Mouse (Mus musculus) neural tube, embryonic 11.5 days (tissue): ENCODE measurements at regions not wholly inside any gene's neighbourhood (a gene's known extent, or its start where the extent isn't known, plus 50 kb on each side); places are given as distances from the start of the nearest gene placed in this dataset.

Experiments
- ATAC-seq: fragments of 200-750 bp; cut with Nextera tagmentation; 2 replicates; pipeline ENCODE4 v1.8.0; 2017; ENCODE audit warnings: moderate number of reproducible peaks, mild to moderate bottlenecking, moderate TSS enrichment, moderate library complexity; ENCODE audit not compliant: insufficient read depth, low FRiP score, low TSS enrichment
- DNase-seq: peaks from one replicate; pipeline ENCODE4 v3.0.0-alpha.2; 2015; ENCODE audit warnings: low spot score
- H3K27ac ChIP-seq: fragments of 300-500 bp; sonication (generic); 2 replicates; pipeline ENCODE4 v1.5.1; 2014; ENCODE audit warnings: low read depth, mild to moderate bottlenecking, low read length
- H3K27me3 ChIP-seq: fragments of 300-500 bp; sonication (generic); 2 replicates; pipeline ENCODE4 v1.6.1; 2014; ENCODE audit warnings: mild to moderate bottlenecking, low read length, mixed read lengths; ENCODE audit not compliant: control insufficient read depth, insufficient read depth
- H3K36me3 ChIP-seq: fragments of 300-500 bp; sonication (generic); 2 replicates; pipeline ENCODE4 v1.6.1; 2014; ENCODE audit warnings: mild to moderate bottlenecking, low read length, moderate library complexity, mixed read lengths; ENCODE audit not compliant: control insufficient read depth, insufficient read depth
- H3K4me1 ChIP-seq: fragments of 300-500 bp; sonication (generic); 2 replicates; pipeline ENCODE4 v1.6.1; 2014; ENCODE audit warnings: low read length, mixed read lengths; ENCODE audit not compliant: control insufficient read depth, insufficient read depth
- H3K4me2 ChIP-seq: fragments of 300-500 bp; sonication (generic); 2 replicates; pipeline ENCODE4 v1.6.1; 2014; ENCODE audit warnings: low read depth, mild to moderate bottlenecking, moderate library complexity
- H3K4me3 ChIP-seq: fragments of 300-500 bp; sonication (generic); 2 replicates; pipeline ENCODE4 v1.5.1; 2014; ENCODE audit warnings: low read depth, low read length
- H3K9ac ChIP-seq: fragments of 300-500 bp; sonication (generic); 2 replicates; pipeline ENCODE4 v1.6.1; 2014; ENCODE audit warnings: mild to moderate bottlenecking, low read length
- H3K9me3 ChIP-seq: fragments of 300-500 bp; sonication (generic); 2 replicates; pipeline ENCODE4 v1.6.1; 2016; ENCODE audit warnings: low read length; ENCODE audit not compliant: control insufficient read depth
- WGBS: fragments of 180-500 bp; shearing (Covaris S2); extraction: QIAGEN DNeasy Blood & Tissue Kit; methylation state at CpG from one replicate; pipeline ENCODE4 v1.1.7; 2014; 5-methylcytosine and 5-hydroxymethylcytosine counted together

DNA sequence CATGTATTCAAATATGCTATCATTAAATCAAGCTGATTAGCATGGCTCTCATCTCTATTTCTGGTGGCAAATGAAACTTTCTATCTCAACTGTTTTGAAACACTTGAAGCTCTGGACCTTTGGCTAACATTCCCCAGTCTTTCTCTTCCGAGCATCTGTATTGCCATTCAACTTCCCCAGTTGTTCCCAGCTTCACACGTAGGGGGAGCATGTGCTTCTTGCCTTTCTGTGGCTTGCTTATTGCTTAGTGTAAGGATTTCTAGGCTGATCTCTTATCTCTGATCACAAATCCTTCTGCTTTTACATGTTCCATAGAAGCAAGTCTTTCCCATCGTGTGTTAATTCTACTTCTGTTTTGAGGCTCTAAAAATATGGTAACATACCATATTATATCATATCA, 662.0 kb downstream of the Stpg2 start:
- no peak for ATAC-seq
- Histone ChIP-seq H3K36me3 (no peaks in the 10 kb centered on the region), H3K9me3 (no peaks in the 10 kb centered on the region), H3K4me3 (no peak overlapping the region), H3K27ac (no peak overlapping the region), H3K4me1 (no peaks in the 10 kb centered on the region), H3K9ac (no peak overlapping the region), H3K27me3 (no peaks in the 10 kb centered on the region), H3K4me2 (no peak overlapping the region)
- DNase-seq = no peak
- WGBS = 80% methylated on average over 3 of the region's 3 CpGs

DNA sequence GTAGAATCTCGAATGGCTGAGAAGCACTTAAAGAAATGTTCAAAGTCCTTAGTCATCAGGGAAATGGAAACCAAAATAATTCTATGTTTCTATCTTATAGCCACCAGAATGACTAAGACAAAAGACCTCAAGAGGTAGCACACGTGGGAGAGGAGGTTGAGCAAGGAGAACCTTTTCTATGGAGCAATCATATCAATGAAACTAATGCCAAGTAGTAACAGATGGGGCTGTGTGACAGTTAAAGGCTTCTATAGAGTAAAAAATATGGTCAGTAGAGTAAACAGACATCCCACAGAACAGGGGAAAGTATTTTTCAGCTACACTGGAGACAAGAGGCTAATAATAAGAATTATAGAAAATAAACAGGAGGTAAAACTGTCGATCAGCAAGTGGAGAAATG, 664.3 kb downstream of the Stpg2 start:
- H3K4me2 ChIP-seq = no peak overlapping the region
- no peak overlapping the region for H3K27ac ChIP-seq
- no peaks in the 10 kb centered on the region for H3K27me3 ChIP-seq
- H3K9me3 ChIP-seq = no peaks in the 10 kb centered on the region
- ATAC-seq = no peak
- no peaks in the 10 kb centered on the region for H3K4me1 ChIP-seq
- no peak for DNase-seq
- H3K36me3 ChIP-seq = no peaks in the 10 kb centered on the region
- H3K4me3 ChIP-seq = no peak overlapping the region
- WGBS = 88% methylated on average over 3 of the region's 3 CpGs
- no peak overlapping the region for H3K9ac ChIP-seq

DNA sequence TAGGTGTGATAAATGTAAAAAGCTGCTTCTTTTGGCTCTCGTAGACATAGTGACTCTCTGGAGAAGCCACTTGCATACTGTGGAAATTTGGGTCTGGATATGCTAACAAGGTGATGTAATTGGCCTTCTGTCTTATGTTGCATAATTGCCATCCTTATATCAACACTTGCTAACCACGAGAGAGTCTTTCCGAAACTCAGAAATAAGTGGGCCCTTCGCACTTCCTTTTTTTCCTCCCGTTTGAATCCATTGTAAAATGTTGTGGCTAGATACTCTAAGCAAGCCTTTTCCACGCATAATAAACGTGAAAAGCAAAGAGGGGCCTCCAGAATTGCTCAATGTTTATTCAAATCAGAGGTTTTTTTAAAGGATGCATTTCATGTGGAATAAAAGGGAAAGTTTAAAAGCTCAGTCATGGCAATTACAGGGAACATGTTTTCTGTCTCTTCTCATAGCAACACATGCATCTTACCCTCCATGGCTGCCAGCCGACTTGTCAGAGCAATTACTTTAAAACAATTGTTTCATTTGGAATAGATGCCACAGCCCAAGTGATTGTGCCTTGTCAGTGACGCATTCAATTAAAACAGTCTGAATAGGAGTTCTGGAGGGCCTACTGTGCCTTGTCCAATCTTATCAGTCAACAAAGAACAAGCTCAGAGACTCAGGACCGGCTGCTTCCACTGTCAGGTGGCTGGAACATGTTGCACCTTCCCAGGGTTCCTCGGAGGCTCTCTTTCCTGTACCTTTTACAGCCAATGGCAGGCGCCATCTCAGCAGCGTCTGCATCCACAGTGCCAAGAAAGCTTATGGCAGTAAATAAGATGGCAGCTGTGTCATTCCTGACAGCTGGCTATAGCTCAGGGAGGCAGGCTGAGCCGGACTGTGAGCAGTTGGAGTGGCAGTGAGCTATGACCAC, 680.7 kb downstream of the Stpg2 start:
- H3K27ac ChIP-seq = no peak overlapping the region

DNA sequence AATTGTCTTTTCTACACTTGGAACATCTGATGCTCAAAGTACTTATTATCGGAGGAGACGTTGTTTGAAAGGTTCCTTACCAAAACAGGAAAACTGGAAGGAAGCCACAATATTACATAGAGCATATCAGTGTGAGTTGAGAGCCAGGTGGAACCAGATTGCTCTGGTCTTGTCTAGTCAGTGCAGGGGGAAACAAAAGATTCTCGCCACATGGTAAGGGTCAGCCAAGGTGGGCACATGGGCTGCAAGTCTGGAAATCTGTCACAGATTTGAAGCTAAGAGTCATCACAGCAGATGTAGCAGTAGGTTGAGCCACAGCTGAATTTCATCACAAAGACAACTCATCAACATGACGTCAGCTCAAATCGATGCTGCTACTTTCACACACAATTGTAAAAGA, 681.8 kb downstream of the Stpg2 start:
- Histone ChIP-seq H3K4me2 (no peak overlapping the region), H3K4me1 (no peaks in the 10 kb centered on the region), H3K4me3 (no peak overlapping the region), H3K9ac (no peak overlapping the region), H3K27me3 (no peaks in the 10 kb centered on the region), H3K36me3 (no peaks in the 10 kb centered on the region), H3K9me3 (no peaks in the 10 kb centered on the region), H3K27ac (no peak overlapping the region)
- DNase-seq (no peak), ATAC-seq (0 out of 2 replicates have a peak, but pooled peaks have one; percentile 24)
- 84% methylated on average over 5 of the region's 5 CpGs for WGBS

More for the DNA sequence above, 680.7 kb downstream of the Stpg2 start:
- H3K4me1 ChIP-seq = no peaks in the 10 kb centered on the region
- ATAC-seq = peak; percentile 87
- H3K9me3 ChIP-seq = no peaks in the 10 kb centered on the region
- no peaks in the 10 kb centered on the region for H3K27me3 ChIP-seq
- H3K9ac ChIP-seq = no peak overlapping the region; the same call in 1 of the 2 replicates
- peak; percentile 63 for DNase-seq
- WGBS = 44% methylated on average over 14 of the region's 14 CpGs
- no peaks in the 10 kb centered on the region for H3K36me3 ChIP-seq
- no peak overlapping the region for H3K4me2 ChIP-seq
- H3K4me3 ChIP-seq = no peak overlapping the region

DNA sequence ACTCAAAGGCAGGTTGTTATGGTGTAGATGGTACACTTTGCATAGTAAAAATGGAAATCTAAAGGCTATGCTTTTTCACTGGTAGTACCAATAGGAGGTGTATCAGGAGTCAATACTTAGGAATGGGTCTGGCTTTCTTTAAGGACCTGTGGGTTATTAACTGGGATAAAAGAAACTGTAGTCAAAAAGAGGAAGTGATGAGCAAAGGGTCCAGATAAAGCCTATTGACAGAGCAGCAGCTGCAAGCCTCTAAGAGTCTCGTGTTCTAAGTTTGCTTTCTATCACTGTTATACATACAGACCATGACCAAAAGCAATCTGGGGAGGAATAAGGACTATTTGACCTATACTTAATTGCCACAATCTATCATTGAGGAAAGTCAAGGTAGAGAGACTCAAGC, 683.0 kb downstream of the Stpg2 start:
- no peak for DNase-seq
- no peak overlapping the region for H3K27ac ChIP-seq
- no peaks in the 10 kb centered on the region for H3K27me3 ChIP-seq
- no peaks in the 10 kb centered on the region for H3K36me3 ChIP-seq
- no peak for ATAC-seq
- no peak overlapping the region for H3K4me2 ChIP-seq
- no peak overlapping the region for H3K9ac ChIP-seq
- H3K4me1 ChIP-seq = no peaks in the 10 kb centered on the region
- H3K9me3 ChIP-seq = no peaks in the 10 kb centered on the region
- 73% methylated on average over 1 of the region's 1 CpGs for WGBS
- H3K4me3 ChIP-seq = no peak overlapping the region

DNA sequence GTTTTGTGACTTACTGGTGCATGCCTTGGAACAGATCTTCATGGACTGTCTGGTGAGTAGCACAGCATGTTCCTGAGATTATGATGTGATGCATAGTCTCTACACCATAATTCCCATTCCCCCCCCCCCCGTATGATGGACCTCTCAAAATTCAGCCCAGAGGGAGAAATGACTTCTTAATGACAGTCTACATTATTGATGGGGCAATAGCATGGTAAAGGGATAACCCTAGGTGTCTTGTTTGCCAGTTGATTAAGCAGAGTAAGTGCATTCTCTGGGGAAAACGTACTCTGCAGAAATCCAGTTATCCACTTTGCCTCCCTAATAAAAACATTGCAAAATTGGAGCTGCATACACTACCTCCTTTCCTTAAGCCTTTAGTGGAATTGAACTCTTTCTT, 684.7 kb downstream of the Stpg2 start:
- H3K27ac ChIP-seq = no peak overlapping the region
- DNase-seq (no peak), ATAC-seq (no peak)
- H3K9ac ChIP-seq = no peak overlapping the region
- no peak overlapping the region for H3K4me3 ChIP-seq
- no peaks in the 10 kb centered on the region for H3K36me3 ChIP-seq
- no peaks in the 10 kb centered on the region for H3K4me1 ChIP-seq
- no peaks in the 10 kb centered on the region for H3K27me3 ChIP-seq
- whole genome bisulfite sequencing = 73% methylated on average over 2 of the region's 2 CpGs
- H3K4me2 ChIP-seq = no peak overlapping the region
- H3K9me3 ChIP-seq = no peaks in the 10 kb centered on the region

DNA sequence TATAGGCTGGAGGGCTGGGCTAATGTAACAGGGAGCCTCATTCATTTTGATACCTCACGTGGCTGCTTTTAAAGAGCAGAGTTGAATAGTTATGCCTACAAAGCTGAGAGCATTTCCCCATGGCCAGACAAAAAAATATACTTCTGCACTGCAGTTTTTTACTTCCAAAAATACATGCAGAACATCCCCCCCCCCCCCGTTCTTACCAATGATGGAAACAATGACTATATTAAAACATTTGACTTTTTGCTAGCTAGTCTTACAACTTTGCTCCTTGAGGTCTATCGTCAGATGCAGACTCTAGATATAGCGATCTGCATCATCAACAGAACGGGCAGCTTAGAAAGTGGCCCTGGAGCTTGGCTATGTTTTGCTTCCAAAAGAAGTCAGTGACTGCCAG, 692.4 kb downstream of the Stpg2 start:
- DNase-seq = no peak
- WGBS = 87% methylated on average over 5 of the region's 5 CpGs
- no peaks in the 10 kb centered on the region for H3K27me3 ChIP-seq
- no peak overlapping the region for H3K4me2 ChIP-seq
- H3K27ac ChIP-seq = no peak overlapping the region
- H3K9ac ChIP-seq = no peak overlapping the region
- ATAC-seq = no peak
- no peaks in the 10 kb centered on the region for H3K9me3 ChIP-seq
- peaks cover 5% of the 10 kb centered on the region; the same call in 1 of the 2 replicates for H3K4me1 ChIP-seq
- H3K36me3 ChIP-seq = no peaks in the 10 kb centered on the region
- H3K4me3 ChIP-seq = no peak overlapping the region

DNA sequence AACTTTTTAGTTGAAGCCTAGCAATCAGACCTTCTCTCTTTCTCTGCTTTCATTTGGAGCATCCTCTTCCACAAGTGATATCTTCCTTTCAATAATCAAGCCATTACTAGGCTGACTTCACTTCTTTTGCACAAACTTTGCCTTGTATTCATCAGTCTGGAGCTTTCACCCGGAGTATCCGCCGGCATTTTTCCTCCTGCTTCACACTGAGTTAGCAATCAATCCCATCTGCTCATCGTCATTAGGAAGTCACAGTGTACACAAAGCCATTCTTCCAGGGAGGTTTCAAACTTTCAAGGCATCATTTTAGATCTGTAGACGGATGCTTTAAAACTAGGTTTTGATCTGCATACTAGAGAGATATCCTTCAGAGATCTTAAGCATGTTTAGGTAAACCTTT, 693.7 kb downstream of the Stpg2 start:
- peak; percentile 73 for ATAC-seq
- peak; percentile 28 for DNase-seq
- H3K36me3 ChIP-seq = no peaks in the 10 kb centered on the region
- H3K4me1 ChIP-seq = peaks cover 5% of the 10 kb centered on the region; the same call in 1 of the 2 replicates
- no peak overlapping the region for H3K27ac ChIP-seq
- H3K4me2 ChIP-seq = no peak overlapping the region
- WGBS = 12% methylated on average over 5 of the region's 5 CpGs
- H3K4me3 ChIP-seq = no peak overlapping the region
- no peaks in the 10 kb centered on the region for H3K9me3 ChIP-seq
- no peaks in the 10 kb centered on the region for H3K27me3 ChIP-seq
- H3K9ac ChIP-seq = no peak overlapping the region
